Mouse (Mus musculus) cerebral cortex, adult 2 months (tissue): ENCODE data around the gene Fgf11.

Experiments used
- WGBS: fragments of 180-500 bp; shearing (Covaris S2); methylation state at CpG from one replicate; pipeline ENCODE4 v1.1.7; 2018; 5-methylcytosine and 5-hydroxymethylcytosine counted together

Gene Fgf11

DNA sequence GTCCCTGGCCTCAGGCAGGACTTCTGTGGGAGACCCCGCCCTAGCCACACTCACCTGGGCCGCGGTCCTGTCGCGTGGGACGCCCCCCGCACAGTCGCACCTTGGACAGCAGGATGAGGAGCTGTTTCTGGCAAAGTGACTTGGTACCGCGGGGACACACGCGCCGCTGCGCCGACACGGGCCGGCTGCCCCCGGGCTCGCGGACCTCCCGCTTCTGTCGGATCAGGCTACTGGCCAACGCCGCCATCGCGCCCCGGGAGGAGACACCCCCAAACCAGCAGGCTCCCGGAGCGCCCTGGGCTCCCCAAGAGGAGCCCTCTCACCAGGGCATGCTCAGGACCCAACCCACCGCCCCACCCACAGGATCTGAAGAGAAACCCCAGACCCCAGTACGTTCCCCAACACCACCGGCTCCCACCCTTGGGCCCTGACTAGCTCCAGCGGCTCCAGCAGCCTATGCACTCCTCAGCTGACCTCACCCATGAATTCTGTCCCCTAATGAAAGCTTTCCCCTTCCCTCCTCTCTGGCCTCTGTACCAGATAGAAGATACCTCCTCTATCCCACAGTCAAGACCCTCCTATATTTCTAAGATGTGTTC, at the start of gene Fgf11:
Gene Fgf11 (minus strand): TSS at position 479 of the 599 bp plus-strand sequence.
- WGBS, result 3% methylated on average over 33 of the region's 33 CpGs

DNA sequence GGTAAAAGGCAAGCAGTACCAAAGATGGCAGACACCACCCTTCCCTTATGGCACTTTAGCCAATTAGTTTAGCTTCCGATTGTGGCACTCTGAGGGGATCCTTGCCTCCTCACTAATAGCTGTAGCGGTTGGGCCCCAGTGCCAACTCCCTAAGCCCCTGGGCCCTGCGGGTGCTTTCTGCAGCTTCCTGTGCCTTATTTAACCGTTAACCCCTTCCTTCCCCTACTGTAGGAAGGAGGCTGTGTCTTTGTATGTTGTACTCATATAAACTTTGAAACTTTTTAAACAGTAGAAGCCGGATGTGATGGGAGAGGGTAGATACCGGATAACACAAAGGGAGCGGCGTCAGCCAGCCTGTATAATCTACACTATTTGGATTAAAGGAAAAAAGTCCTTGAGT, 49.1 kb upstream of the Fgf11 start:
- 68% methylated on average over 8 of the region's 8 CpGs for WGBS

DNA sequence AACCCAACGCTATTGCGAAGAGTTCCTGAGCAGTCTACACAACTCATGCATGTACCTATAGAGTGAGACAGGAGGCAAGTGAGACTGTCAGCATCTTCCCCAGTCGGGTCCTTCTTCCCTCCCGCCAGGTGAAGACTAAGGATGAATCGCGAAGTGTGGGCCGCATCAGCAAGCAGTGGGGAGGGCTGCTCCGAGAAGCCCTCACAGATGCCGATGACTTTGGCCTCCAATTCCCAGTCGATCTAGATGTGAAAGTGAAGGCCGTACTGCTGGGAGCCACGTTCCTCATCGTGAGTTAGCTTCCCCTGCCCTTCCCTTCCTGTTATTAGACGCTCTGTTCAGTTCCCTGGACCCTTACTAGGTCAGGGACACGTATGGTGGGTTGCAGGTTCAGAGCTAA, 48.2 kb upstream of the Fgf11 start:
- 89% methylated on average over 15 of the region's 15 CpGs for WGBS

DNA sequence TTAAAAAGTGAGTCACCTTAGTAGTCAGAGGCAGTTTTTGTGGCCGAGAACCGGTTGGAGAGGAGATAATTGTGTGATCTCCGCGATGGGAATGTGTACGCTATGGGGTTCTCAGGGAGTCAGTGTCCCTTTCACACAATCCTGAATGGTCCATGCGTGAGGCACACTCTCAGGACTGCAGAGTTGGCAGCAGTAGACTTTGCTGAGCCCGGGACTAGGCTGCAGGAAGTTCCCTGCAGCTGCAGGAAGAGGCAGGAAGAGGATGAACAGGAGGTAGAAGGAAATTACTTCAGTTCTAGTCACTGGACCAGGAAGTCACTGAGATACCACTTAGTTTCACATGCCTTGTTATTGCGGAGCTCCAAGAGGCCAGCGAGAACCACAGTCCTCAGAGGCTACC, 47.5 kb upstream of the Fgf11 start:
- 74% methylated on average over 9 of the region's 9 CpGs for WGBS

DNA sequence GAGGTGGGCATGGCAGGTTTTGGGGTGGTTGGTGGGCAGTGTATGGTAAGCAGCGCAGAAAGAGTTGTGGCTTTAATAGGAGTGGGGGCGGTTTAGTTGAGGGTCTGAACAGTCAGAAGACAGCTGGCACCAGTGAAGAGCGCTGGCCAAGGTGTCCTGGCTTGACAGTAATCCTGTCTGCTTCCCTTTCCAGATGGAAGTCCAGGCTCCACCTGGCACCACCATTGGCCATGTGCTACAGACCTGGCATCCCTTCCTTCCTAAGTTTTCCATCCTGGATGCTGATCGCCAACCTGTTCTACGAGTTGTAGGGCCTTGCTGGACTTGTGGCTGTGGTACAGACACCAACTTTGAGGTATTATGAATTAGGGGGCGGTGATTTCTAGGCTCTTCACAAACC, 46.4 kb upstream of the Fgf11 start:
- 93% methylated on average over 6 of the region's 6 CpGs for WGBS

DNA sequence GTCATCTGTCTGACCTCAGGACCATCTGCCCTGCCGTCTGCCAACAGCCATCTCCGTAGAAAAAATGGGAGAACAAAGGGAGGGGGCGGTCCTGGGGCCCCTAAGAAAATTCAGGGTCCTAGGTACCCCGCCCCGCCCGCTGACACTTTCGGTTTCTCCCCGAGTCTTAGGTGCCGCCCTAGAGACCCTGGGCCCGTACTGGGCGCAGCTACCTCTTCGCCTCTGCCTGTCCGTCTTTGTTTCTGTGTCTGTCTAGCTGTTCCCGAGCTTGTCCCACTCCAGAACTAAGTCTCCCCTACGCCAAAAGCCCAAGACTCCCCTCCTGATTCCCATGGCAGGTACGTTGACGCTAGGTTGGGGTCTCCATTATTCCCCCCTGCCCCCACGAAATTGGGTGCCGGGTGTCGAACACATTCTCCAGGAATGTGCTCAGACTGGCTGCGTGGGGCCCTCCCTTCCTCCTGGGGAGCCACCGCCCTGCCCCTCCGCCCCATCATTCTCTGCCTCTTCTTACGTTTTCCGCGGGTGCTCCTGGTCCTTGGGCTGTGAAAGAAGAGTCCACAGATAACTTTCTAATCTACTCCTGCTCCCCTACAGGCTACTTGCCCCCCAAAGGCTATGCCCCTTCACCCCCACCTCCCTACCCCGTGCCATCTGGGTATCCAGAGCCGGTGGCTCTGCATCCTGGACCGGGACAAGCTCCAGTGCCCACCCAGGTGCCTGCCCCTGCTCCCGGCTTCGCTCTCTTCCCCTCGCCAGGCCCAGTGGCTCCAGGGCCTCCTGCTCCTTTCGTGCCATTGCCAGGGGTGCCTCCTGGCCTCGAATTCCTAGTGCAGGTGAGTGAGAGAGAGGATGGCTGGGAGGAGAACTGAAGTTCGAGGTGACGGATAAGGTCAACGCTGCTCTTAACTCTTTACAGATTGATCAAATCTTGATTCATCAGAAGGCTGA, 45.4 kb upstream of the Fgf11 start:
- 17% methylated on average over 37 of the region's 37 CpGs for WGBS

DNA sequence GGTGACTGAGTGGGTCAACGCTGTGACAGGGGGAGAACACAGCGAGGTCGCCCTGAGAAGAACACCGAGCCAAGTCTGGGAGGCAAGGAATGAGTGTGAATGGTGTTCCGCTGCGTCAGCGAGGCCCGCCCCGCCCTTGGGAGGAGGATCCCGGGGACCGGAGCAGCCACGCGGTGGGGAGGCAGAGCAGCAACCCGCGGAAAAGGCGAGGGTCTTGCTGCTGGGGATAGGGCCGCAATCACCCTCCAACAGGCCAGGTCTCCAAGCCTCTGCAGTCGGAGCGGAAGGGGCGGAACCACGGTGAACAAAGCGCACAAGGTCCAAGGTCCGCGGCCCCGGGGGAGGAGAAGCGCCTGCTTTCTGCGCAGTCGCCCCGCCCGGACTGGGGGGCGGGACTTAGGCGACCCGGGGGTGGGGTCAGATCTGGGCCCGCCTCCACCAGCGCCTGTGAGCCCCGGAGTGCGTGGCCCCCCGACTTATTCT, 44.6 kb upstream of the Fgf11 start, which contains the start of gene Plscr3:
Gene Plscr3 (plus strand): TSS at position 179 of the 483 bp plus-strand sequence.
- WGBS, result under 1% methylated on average over 38 of the region's 38 CpGs

DNA sequence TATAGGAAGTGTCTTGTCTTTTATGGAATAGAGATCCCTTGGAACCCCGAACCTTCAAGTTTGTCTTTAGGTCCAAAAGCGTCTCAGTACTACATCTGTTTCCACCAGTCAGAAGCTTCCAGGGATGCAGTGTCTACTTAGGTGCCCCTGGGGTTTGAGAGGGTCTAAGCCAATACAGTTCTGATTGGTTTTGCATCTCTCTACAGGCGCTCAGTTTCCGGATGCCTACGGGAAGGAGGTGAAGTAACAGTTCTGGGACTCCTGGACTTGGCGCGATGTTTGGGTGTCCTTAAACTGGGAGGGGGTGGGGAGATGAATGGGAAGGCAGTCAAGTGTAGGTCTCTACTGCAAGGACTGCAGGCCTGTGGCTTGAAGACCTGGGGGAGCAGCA, 37.1 kb upstream of the Fgf11 start:
- WGBS, result 0% methylated on average over 7 of the region's 7 CpGs

DNA sequence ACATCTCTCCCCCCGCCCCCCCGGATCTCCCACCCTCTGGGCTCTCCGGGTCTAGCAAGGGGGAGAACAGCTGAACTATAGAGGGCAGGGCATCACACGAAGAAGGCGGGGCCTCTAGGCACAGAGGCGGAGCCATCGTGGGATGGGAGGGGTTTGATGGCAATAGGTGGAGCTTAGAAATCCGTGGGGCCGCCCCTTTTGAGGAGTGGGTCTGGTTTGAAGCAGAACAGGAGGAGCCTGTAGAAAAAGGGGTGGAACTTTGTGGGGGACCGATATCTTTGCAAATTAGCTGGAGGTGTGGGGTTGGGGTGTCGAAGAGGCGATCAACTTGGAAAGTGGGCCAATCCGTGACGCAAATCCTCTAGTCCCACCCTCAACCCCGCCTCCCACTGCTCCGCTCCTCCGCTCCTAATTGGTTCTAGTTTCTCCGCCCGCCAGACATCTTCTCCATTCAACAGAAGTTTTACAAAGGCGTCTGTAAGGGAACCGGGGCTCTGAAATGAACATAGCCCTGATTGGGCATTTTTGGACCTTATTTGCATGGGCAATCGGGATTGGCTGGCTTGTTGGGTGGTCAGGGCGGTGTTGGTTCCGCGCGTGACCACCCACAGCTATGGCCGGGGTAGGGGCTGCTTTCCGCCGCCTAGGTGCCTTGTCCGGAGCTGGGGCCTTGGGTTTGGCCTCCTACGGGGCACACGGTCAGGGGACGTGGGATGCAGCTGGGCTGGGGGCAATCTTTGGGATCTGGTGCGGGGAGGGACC, 36.5 kb upstream of the Fgf11 start, which contains the start of gene Tmem256:
Gene Tmem256 (plus strand): TSS at position 563 of the 762 bp plus-strand sequence.
- under 1% methylated on average over 34 of the region's 34 CpGs for WGBS

DNA sequence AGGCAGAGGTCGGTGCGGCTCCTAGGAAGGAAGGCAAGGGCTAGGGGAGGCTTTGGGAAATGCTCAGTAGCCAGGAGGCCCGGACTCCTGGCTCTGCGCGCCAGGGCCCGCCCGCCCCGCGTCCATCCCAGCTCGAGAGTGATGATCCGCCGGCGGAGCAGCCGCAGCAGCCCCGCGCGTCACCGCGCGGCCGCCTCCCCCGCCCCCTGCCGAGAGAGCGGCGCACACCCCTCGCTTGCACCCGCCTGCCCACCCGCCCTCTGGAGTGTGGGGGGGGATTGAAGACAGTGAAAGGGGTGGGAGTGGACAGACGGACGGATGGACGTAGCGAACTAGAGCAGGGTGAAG, 35.9 kb upstream of the Fgf11 start, which contains the start of gene Nlgn2:
Gene Nlgn2 (minus strand): TSS at position 181 of the 348 bp plus-strand sequence.
- under 1% methylated on average over 32 of the region's 32 CpGs for WGBS

DNA sequence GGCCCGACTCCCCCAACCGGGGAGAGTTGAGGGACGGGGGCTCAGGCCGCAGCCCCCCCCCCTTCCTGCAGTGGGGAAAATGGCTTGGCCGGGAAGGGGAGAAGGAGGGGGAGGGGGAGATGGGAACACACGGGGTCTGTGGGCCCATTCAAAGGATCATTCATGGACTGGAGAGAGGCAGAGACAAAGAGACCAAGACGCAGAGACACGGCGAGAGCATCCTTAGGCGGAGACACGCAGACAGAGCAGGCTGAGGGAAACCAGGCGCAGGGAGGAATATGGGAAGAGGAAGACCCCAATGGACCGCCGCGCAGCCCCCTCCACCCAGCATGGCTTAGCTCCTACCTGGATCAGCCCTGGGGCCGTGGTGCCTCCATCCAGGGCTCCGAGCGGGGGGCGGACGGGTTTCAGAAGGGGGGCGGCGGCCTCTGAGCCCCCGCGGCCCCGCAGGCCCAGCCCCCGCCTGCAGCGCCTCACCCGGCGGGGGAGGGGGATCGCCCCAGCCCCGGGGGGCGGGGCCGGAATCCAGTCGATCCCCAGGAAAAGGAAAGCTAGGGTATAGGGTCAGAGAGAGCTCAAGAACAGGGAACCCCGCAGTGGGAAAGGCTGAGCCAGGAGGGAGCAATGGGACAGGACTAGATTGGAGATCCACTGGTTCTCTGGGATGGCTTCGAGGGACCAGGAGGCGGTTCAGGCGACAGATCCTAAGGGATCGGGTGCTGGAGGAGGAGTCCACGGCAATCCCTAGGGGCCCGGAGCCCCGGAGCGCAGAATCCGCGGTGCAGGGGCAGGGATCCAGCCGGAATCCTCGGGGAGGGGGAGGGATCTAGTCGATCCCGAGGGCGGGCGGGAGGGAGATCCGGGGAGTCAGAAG, 35.3 kb upstream of the Fgf11 start:
- 1% methylated on average over 52 of the region's 52 CpGs for WGBS

DNA sequence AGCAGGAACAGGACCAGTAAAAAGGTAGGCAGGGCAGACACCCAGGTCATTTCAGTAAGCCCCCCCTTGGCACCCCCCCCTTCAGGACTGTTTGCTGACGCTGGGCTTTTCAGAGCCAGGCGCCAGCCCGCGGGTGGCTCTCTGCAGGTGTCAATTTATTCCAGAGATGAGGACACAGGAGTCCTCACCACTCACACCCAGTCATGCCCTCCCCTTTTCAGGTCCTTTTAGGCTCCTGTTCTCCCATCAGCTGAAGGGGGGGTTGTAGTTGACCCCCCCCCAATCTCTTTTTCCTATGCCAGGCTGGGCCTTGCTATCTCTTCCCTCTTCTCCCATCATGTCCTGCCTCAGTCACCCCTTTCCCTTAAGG, 34.3 kb upstream of the Fgf11 start:
- WGBS, result 13% methylated on average over 4 of the region's 4 CpGs

DNA sequence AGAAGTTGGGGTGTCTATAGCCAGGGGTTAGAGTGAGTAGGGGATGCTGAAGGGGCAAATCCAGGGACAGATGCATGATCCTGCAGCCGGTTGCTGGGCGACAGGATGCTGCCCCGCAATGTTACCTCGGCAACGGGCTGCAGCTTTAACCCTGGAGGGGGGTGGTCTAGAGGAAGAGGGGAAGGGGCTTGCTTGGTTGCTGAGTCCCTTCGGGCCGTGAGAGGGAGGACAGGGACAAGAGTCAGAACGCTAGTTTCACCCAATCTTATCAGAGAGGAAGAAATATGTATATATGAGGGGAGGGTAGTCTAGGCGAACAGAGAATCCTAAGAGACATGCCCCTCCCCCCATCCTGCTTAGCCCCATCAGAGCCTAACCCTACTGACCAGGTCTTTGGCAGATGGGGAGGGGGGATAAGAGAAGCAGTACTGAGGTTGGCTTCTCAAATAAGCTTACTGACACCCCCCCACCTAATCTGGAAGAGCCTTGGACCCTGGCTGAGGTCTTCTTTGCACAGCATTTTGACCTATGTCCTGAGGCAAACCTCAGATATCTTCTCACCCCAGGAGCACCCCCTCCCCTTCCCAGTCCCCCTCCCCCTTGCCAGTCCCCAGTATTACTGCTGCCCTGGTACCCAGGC, 33.8 kb upstream of the Fgf11 start:
- 19% methylated on average over 9 of the region's 9 CpGs for WGBS

DNA sequence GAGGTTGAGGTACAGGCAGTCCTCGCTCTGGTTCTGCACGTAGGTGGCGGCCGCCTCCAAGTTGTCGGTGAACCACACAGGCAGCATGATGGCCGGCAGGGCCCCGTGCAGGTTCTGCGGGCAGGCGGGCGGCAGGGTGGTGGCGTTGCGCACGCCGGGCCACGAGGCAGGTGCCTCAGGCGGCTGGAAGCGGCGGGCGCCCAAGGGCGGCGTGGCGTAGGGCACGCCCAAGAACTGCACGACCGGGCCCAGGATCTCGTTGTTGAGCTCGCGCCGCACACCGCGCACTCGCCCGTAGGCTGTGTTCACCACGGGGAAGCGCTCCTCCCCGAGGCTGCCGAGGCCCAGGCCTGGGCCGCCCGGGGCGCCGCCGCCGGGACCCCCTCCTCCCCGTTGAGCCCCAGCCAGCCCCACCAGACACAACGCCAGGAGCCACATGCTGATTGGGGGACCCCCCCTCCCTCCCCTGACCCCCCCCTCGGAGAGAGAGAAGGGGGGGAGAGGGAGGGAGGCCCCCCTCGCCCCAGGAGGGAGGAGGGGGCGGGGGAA, 32.4 kb upstream of the Fgf11 start:
- 10% methylated on average over 45 of the region's 48 CpGs for WGBS

DNA sequence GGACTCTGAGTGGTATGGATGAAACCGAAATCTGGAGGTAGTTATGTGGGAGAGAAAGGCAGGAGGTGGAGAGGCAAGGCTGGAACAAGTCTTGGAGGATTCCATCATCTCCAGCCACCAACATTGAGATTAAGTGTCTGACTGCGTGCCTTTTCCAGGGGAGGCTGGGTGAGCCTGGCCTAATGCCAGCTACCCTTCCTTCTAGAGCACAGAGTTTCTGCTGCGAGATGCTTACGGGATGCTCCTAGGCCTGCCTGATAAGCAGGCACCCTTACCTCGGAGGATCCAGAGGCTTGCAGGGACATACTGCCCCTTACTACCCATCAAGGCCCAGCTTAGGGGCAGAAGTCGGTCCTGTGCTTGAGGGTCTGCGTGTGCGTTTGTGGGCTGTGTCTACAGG, 31.9 kb upstream of the Fgf11 start:
- 37% methylated on average over 8 of the region's 8 CpGs for WGBS

DNA sequence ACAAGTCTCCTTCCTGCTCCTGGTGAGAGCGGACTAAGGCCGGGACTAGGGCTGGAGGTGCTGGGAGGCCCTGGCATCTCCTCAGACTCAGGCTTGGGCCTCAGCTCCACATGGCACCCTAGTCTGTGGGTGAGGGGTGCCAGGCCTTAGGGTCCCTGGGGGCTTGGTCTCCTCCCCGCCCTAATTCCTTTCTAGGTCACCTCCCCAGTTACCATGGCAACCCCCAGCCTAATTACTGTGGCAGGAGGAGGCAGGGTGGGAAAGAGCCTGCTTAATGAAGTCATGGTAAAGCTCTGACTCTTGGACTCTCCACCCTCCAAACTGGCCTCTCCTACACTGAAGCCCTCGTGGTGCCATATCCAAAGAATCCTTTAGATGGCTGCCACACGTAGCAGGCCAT, 27.2 kb upstream of the Fgf11 start:
- WGBS, result 67% methylated on average over 5 of the region's 5 CpGs

DNA sequence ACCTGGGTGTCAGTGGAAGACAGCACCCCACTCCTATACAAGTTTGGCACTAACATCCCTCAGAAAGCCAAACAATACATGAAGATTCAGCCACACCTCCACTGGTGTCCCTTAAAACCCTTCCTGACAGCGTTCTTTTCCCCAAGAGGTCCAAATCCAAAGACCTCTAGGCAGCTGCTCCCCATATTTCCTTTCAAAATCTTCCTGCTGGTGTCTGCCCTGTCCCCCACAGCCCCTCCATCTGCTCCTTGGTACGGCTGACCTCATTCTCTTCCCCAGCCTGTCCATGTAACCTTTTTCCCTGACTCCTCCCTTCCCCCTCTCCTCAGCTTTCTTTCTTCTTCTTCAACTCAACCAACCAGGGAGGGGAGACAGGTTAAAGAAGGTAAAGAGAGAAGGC, 21.8 kb upstream of the Fgf11 start:
- 73% methylated on average over 2 of the region's 2 CpGs for WGBS

DNA sequence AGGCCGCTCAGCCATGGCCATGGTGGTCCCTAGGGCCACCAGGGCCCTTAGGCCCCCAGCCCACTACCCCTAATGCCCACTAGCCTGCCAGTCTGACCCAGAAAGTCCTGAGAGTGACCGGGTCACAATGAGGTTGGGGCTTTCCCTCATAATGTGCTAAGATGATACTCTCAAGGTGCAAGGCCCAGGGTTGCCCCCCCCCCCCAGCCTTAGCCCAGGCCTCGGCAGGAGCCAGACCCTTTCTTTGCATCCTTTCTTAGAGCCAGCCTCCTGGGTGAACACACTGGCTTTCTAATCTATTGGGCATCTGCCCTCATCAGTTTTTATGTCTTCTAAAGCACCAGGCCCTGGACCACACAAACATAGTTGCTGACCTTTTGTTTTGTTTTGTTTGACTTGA, 20.4 kb upstream of the Fgf11 start, which contains the start of gene Spem1:
Gene Spem1 (minus strand): TSS at position 101 of the 400 bp plus-strand sequence.
- 87% methylated on average over 3 of the region's 3 CpGs for WGBS

DNA sequence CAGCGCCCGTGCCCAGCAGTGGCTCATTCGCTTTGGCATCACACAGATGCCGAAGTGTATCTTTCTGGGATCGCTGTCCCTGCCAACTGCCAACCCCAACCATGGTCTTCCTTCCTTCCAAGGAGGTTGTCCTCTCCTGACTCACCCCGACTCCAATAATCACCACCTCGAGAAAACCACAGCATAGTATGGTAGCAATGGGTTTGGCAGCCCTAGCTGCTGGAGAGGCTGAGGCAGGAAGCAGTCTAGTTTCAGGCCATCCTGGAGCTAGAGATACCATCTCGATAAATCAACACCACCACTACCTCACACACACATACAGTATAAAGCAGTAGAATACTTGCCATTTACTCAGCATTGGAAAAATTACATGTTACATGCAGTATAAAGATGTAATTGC, 17.2 kb upstream of the Fgf11 start:
- WGBS, result 92% methylated on average over 8 of the region's 8 CpGs

DNA sequence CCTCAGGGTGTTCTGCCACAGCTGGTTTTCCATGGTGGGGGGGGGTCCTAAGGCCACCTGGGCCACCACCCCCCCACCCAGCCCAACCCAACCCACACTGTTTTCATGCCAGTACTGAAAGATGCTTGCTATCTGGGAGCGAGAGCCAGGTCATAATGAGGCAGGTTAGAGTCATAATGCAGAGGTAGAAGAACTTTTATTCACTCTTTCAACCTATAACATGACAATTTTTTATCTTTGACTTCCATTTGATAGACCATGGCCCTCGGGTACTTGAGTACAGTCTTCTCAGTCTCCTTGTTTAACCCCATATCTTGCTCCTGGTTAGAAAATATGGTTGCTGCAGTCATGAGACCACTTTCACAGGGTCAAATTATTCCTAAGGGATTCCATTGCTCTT, 16.7 kb upstream of the Fgf11 start, which contains the start of gene Spem2:
Gene Spem2 (minus strand): TSS at position 101 of the 400 bp plus-strand sequence.
- WGBS, result 77% methylated on average over 2 of the region's 2 CpGs
